Mouse (Mus musculus) hindbrain, embryonic 11.5 days (tissue): Measurements from ENCODE around the gene Ppp1r11. TPM values are rescaled to one million over a fixed set of nuclear protein-coding genes. Genes with fewer than 3 reads are reported as not detected.

Source experiments
- ATAC-seq: fragments of 200-750 bp; cut with Nextera tagmentation; 2 replicates; pipeline ENCODE4 v1.8.0; 2017; ENCODE audit warnings: mild to moderate bottlenecking, moderate TSS enrichment, moderate library complexity; ENCODE audit not compliant: low FRiP score
- DNase-seq: peaks from one replicate; pipeline ENCODE4 v3.0.0-alpha.2; 2015; ENCODE audit warnings: low spot score
- H3K27ac ChIP-seq: fragments of 300-500 bp; sonication (generic); 2 replicates; pipeline ENCODE4 v1.5.1; 2014; ENCODE audit warnings: mild to moderate bottlenecking, low read depth, low read length
- H3K27me3 ChIP-seq: fragments of 300-500 bp; sonication (generic); 2 replicates; pipeline ENCODE4 v1.6.1; 2014; ENCODE audit warnings: mild to moderate bottlenecking, low read length, moderate library complexity, mixed read lengths; ENCODE audit not compliant: control insufficient read depth, insufficient read depth
- H3K36me3 ChIP-seq: fragments of 300-500 bp; sonication (generic); 2 replicates; pipeline ENCODE4 v1.6.1; 2014; ENCODE audit warnings: mild to moderate bottlenecking, low read length, moderate library complexity, mixed read lengths; ENCODE audit not compliant: control insufficient read depth, insufficient read depth
- H3K4me1 ChIP-seq: fragments of 300-500 bp; sonication (generic); replicated peaks from 2 replicates; pipeline ENCODE4 v1.6.1; 2014; ENCODE audit warnings: low read length, mixed read lengths; ENCODE audit not compliant: control insufficient read depth, insufficient read depth
- H3K4me2 ChIP-seq: fragments of 300-500 bp; sonication (generic); replicated peaks from 2 replicates; pipeline ENCODE4 v1.6.1; 2014; ENCODE audit warnings: mild to moderate bottlenecking, low read depth, low read length
- H3K4me3 ChIP-seq: fragments of 300-500 bp; sonication (generic); 2 replicates; pipeline ENCODE4 v1.5.1; 2014; ENCODE audit warnings: low read depth, low read length
- H3K9ac ChIP-seq: fragments of 300-500 bp; sonication (generic); 2 replicates; pipeline ENCODE4 v1.6.1; 2014; ENCODE audit warnings: low read depth, low read length
- H3K9me3 ChIP-seq: fragments of 300-500 bp; sonication (generic); 2 replicates; pipeline ENCODE4 v1.6.1; 2016; ENCODE audit warnings: low read length; ENCODE audit not compliant: control insufficient read depth
- WGBS: fragments of 180-500 bp; shearing (Covaris S2); extraction: QIAGEN DNeasy Blood & Tissue Kit; methylation state at CpG from one replicate; pipeline ENCODE4 v1.1.7; 2014; 5-methylcytosine and 5-hydroxymethylcytosine counted together
- polyA plus RNA-seq: library from polyadenylated mRNA; unstranded; fragments of >200 nt; fragmentation: Nextera tagmentation; extraction: Ambion mirVana; gene quantifications from 2 replicates; pipeline ENCODE4 v1.2.1, GENCODE M21; 2014

Gene Ppp1r11
- polyA plus RNA-seq, 1 experiment from 2014 or later = 161 TPM

GRCm38 (mm10) chr17:36931806-36932205 is 19.7 kb downstream of the Ppp1r11 start:
- H3K27ac ChIP-seq = no peak overlapping the region
- H3K4me1 ChIP-seq = no peaks in the 10 kb centered on the region
- H3K4me2 ChIP-seq = no peak overlapping the region
- H3K9me3 ChIP-seq = no peaks in the 10 kb centered on the region
- no peaks in the 10 kb centered on the region for H3K36me3 ChIP-seq
- no peak overlapping the region for H3K9ac ChIP-seq
- H3K27me3 ChIP-seq = no peaks in the 10 kb centered on the region
- no peak for DNase-seq
- no peak for ATAC-seq
- WGBS = 72% methylated on average over 2 of the region's 2 CpGs
- H3K4me3 ChIP-seq = no peak overlapping the region

- DNase-seq = no peak
- H3K27ac ChIP-seq = no peak overlapping the region
- ATAC-seq = no peak
- H3K27me3 ChIP-seq = no peaks in the 10 kb centered on the region
- no peaks in the 10 kb centered on the region for H3K9me3 ChIP-seq
- no peak overlapping the region for H3K4me2 ChIP-seq
- H3K4me3 ChIP-seq = no peak overlapping the region
- H3K36me3 ChIP-seq = no peaks in the 10 kb centered on the region
- 85% methylated on average over 4 of the region's 4 CpGs for WGBS
- no peak overlapping the region for H3K9ac ChIP-seq
- no peaks in the 10 kb centered on the region for H3K4me1 ChIP-seq
Observed at GRCm38 (mm10) chr17:36931130-36931529, 20.4 kb downstream of the Ppp1r11 start.

GRCm38 (mm10) chr17:36930233-36930632 is 21.3 kb downstream of the Ppp1r11 start:
- Histone ChIP-seq H3K9ac (no peak overlapping the region), H3K4me1 (no peaks in the 10 kb centered on the region), H3K27me3 (no peaks in the 10 kb centered on the region), H3K4me2 (no peak overlapping the region), H3K9me3 (no peaks in the 10 kb centered on the region), H3K27ac (no peak overlapping the region), H3K36me3 (no peaks in the 10 kb centered on the region), H3K4me3 (no peak overlapping the region)
- ATAC-seq (no peak), DNase-seq (no peak)
- WGBS = 77% methylated on average over 6 of the region's 6 CpGs

GRCm38 (mm10) chr17:36929236-36929932 is 22.2 kb downstream of the Ppp1r11 start:
- no peak overlapping the region for H3K4me2 ChIP-seq
- H3K36me3 ChIP-seq = no peaks in the 10 kb centered on the region
- H3K27ac ChIP-seq = no peak overlapping the region
- no peaks in the 10 kb centered on the region for H3K27me3 ChIP-seq
- no peak overlapping the region for H3K9ac ChIP-seq
- 79% methylated on average over 12 of the region's 12 CpGs for WGBS
- ATAC-seq (no peak), DNase-seq (no peak)
- no peaks in the 10 kb centered on the region for H3K4me1 ChIP-seq
- no peaks in the 10 kb centered on the region for H3K9me3 ChIP-seq
- H3K4me3 ChIP-seq = no peak overlapping the region

- no peak overlapping the region for H3K4me2 ChIP-seq
- H3K9me3 ChIP-seq = no peaks in the 10 kb centered on the region
- ATAC-seq (no peak), DNase-seq (no peak)
- no peaks in the 10 kb centered on the region for H3K27me3 ChIP-seq
- 56% methylated on average over 10 of the region's 10 CpGs for WGBS
- H3K9ac ChIP-seq = no peak overlapping the region
- H3K4me3 ChIP-seq = no peak overlapping the region
- H3K4me1 ChIP-seq = no peaks in the 10 kb centered on the region
- H3K36me3 ChIP-seq = no peaks in the 10 kb centered on the region
- no peak overlapping the region for H3K27ac ChIP-seq
Observed at GRCm38 (mm10) chr17:36927496-36928120, 23.9 kb downstream of the Ppp1r11 start.

- Histone ChIP-seq H3K27me3 (no peaks in the 10 kb centered on the region), H3K9ac (no peak overlapping the region), H3K4me3 (no peak overlapping the region), H3K4me2 (no peak overlapping the region), H3K36me3 (no peaks in the 10 kb centered on the region), H3K27ac (no peak overlapping the region), H3K9me3 (no peaks in the 10 kb centered on the region), H3K4me1 (no peaks in the 10 kb centered on the region)
- ATAC-seq (no peak), DNase-seq (no peak)
- 65% methylated on average over 4 of the region's 4 CpGs for WGBS
Observed at GRCm38 (mm10) chr17:36923491-36923890, 28.1 kb downstream of the Ppp1r11 start.

GRCm38 (mm10) chr17:36922715-36923114 is 28.8 kb downstream of the Ppp1r11 start:
- H3K4me1 ChIP-seq = no peaks in the 10 kb centered on the region
- no peak overlapping the region for H3K4me3 ChIP-seq
- 88% methylated on average over 4 of the region's 4 CpGs for WGBS
- H3K9ac ChIP-seq = no peak overlapping the region
- DNase-seq (no peak), ATAC-seq (no peak)
- H3K9me3 ChIP-seq = no peaks in the 10 kb centered on the region
- no peaks in the 10 kb centered on the region for H3K36me3 ChIP-seq
- H3K4me2 ChIP-seq = no peak overlapping the region
- H3K27ac ChIP-seq = no peak overlapping the region
- no peaks in the 10 kb centered on the region for H3K27me3 ChIP-seq

- Histone ChIP-seq H3K9me3 (no peaks in the 10 kb centered on the region), H3K9ac (no peak overlapping the region), H3K4me1 (no peaks in the 10 kb centered on the region), H3K27me3 (no peaks in the 10 kb centered on the region), H3K36me3 (no peaks in the 10 kb centered on the region), H3K4me3 (no peak overlapping the region), H3K4me2 (no peak overlapping the region), H3K27ac (no peak overlapping the region)
- 46% methylated on average over 15 of the region's 15 CpGs for WGBS
- no peak for DNase-seq
- no peak for ATAC-seq
Observed at GRCm38 (mm10) chr17:36920239-36920638, 31.3 kb downstream of the Ppp1r11 start.

GRCm38 (mm10) chr17:36915076-36915475 is 36.5 kb downstream of the Ppp1r11 start:
- H3K4me3 ChIP-seq = no peak overlapping the region
- H3K4me2 ChIP-seq = no peak overlapping the region
- peak; percentile 78 for DNase-seq
- no peaks in the 10 kb centered on the region for H3K9me3 ChIP-seq
- no peaks in the 10 kb centered on the region for H3K36me3 ChIP-seq
- no peak overlapping the region for H3K9ac ChIP-seq
- no peaks in the 10 kb centered on the region for H3K27me3 ChIP-seq
- peak; percentile 27; the same call in 1 of the 2 replicates for ATAC-seq
- 14% methylated on average over 9 of the region's 9 CpGs for WGBS
- no peaks in the 10 kb centered on the region for H3K4me1 ChIP-seq
- H3K27ac ChIP-seq = no peak overlapping the region
